Mouse (Mus musculus): ENCODE results near the gene Cdkl4. TPM values are rescaled to one million over a fixed set of nuclear protein-coding genes. Genes with fewer than 3 reads are reported as not detected.

Cdkl4 gene
- polyA plus RNA-seq, 1 experiment from 2014 or later, result 1.6 TPM

GRCm38 (mm10) chr17:80480855-80481224 lies 96.8 kb downstream of the Cdkl4 start:
- no peak for TF ChIP-seq CTCF (IDR thresholded peaks at IDR 0.05; ENCODE audit: low read depth)
- Histone ChIP-seq H3K36me3 (ENCODE audit: insufficient read depth, low read length) (no peaks in the 10 kb centered on the region), H3K9me3 (replicated peaks; ENCODE audit: low read length) (no peaks in the 10 kb centered on the region), H3K4me1 (replicated peaks; ENCODE audit: insufficient read depth, low read length) (peaks cover 16% of the 10 kb centered on the region), H3K4me3 (replicated peaks; ENCODE audit: low read depth, low read length) (peak overlapping the region; percentile 86), H3K9ac (ENCODE audit: low read depth, low read length) (peak overlapping the region; percentile 97), H3K27me3 (ENCODE audit: insufficient read depth, low read length) (no peaks in the 10 kb centered on the region), H3K27ac (peak overlapping the region; percentile 98), H3K4me2 (ENCODE audit: low read length) (peak overlapping the region; percentile 66)
- DNase-seq (ENCODE audit: low spot score) (no peak), ATAC-seq (replicated peaks; ENCODE audit: low FRiP score, low read depth) (no peak)
- WGBS, result 37% methylated on average over 7 of the region's 7 CpGs

- Histone ChIP-seq H3K4me2 (ENCODE audit: low read length) (peak within 1 kb of the TSS; percentile 66), H3K9me3 (replicated peaks; ENCODE audit: low read length) (no peaks in the 10 kb centered on the region), H3K27ac (peak within 1 kb of the TSS; percentile 98), H3K4me3 (replicated peaks; ENCODE audit: low read depth, low read length) (peak within 1 kb of the TSS; percentile 86), H3K9ac (ENCODE audit: low read depth, low read length) (peak within 1 kb of the TSS; percentile 97), H3K27me3 (ENCODE audit: insufficient read depth, low read length) (no peaks in the 10 kb centered on the region), H3K4me1 (replicated peaks; ENCODE audit: insufficient read depth, low read length) (peaks cover 16% of the 10 kb centered on the region), H3K36me3 (ENCODE audit: insufficient read depth, low read length) (no peaks in the 10 kb centered on the region)
- peak; percentile 75 for ATAC-seq (replicated peaks; ENCODE audit: low FRiP score, low read depth)
- under 1% methylated on average over 77 of the region's 90 CpGs for WGBS
- TF ChIP-seq CTCF (IDR thresholded peaks at IDR 0.05; ENCODE audit: low read depth), result no peak
- peak; percentile 96 for DNase-seq (ENCODE audit: low spot score)
Measured at GRCm38 (mm10) chr17:80480031-80480854, 97.4 kb downstream of the Cdkl4 start, which contains the start of gene Sos1. Gene Sos1 (minus strand): TSS chr17:80480453.

GRCm38 (mm10) chr17:80479295-80480030 lies 98.2 kb downstream of the Cdkl4 start:
- no peaks in the 10 kb centered on the region for H3K27me3 ChIP-seq (ENCODE audit: insufficient read depth, low read length)
- H3K4me2 ChIP-seq (ENCODE audit: low read length), result peak overlapping the region; percentile 66
- peak overlapping the region; percentile 98 for H3K27ac ChIP-seq
- H3K4me1 ChIP-seq (replicated peaks; ENCODE audit: insufficient read depth, low read length), result peaks cover 16% of the 10 kb centered on the region
- H3K9me3 ChIP-seq (replicated peaks; ENCODE audit: low read length), result no peaks in the 10 kb centered on the region
- H3K4me3 ChIP-seq (replicated peaks; ENCODE audit: low read depth, low read length), result peak overlapping the region; percentile 86
- DNase-seq (ENCODE audit: low spot score) (peak; percentile 67), ATAC-seq (replicated peaks; ENCODE audit: low FRiP score, low read depth) (peak; percentile 61)
- no peak for TF ChIP-seq CTCF (IDR thresholded peaks at IDR 0.05; ENCODE audit: low read depth)
- no peaks in the 10 kb centered on the region for H3K36me3 ChIP-seq (ENCODE audit: insufficient read depth, low read length)
- whole genome bisulfite sequencing, result under 1% methylated on average over 70 of the region's 71 CpGs
- peak overlapping the region; percentile 97 for H3K9ac ChIP-seq (ENCODE audit: low read depth, low read length)

- DNase-seq (ENCODE audit: low spot score), result no peak
- TF ChIP-seq CTCF (IDR thresholded peaks at IDR 0.05; ENCODE audit: low read depth), result no peak
Measured at GRCm38 (mm10) chr17:80477679-80478078, 99.9 kb downstream of the Cdkl4 start.

GRCm38 (mm10) chr17:80476496-80476895 lies 101.1 kb downstream of the Cdkl4 start:
- peaks cover 8% of the 10 kb centered on the region; the same call in 1 of the 2 replicates for H3K4me1 ChIP-seq (replicated peaks; ENCODE audit: insufficient read depth, low read length)
- H3K27ac ChIP-seq, result no peak overlapping the region
- no peaks in the 10 kb centered on the region for H3K27me3 ChIP-seq (ENCODE audit: insufficient read depth, low read length)
- no peak for ATAC-seq (replicated peaks; ENCODE audit: low FRiP score, low read depth)
- H3K4me3 ChIP-seq (replicated peaks; ENCODE audit: low read depth, low read length), result no peak overlapping the region
- no peak for TF ChIP-seq CTCF (IDR thresholded peaks at IDR 0.05; ENCODE audit: low read depth)
- 66% methylated on average over 4 of the region's 4 CpGs for WGBS
- no peaks in the 10 kb centered on the region for H3K9me3 ChIP-seq (replicated peaks; ENCODE audit: low read length)
- DNase-seq (ENCODE audit: low spot score), result no peak
- no peaks in the 10 kb centered on the region for H3K36me3 ChIP-seq (ENCODE audit: insufficient read depth, low read length)
- H3K9ac ChIP-seq (ENCODE audit: low read depth, low read length), result no peak overlapping the region
- H3K4me2 ChIP-seq (ENCODE audit: low read length), result no peak overlapping the region

More at GRCm38 (mm10) chr17:80477679-80478078, 99.9 kb downstream of the Cdkl4 start:
- no peak overlapping the region for H3K27ac ChIP-seq
- 58% methylated on average over 2 of the region's 2 CpGs for WGBS
- H3K4me1 ChIP-seq (replicated peaks; ENCODE audit: insufficient read depth, low read length), result peaks cover 15% of the 10 kb centered on the region
- no peaks in the 10 kb centered on the region for H3K9me3 ChIP-seq (replicated peaks; ENCODE audit: low read length)
- no peaks in the 10 kb centered on the region for H3K27me3 ChIP-seq (ENCODE audit: insufficient read depth, low read length)
- H3K36me3 ChIP-seq (ENCODE audit: insufficient read depth, low read length), result no peaks in the 10 kb centered on the region
- H3K9ac ChIP-seq (ENCODE audit: low read depth, low read length), result no peak overlapping the region
- no peak for ATAC-seq (replicated peaks; ENCODE audit: low FRiP score, low read depth)
- H3K4me3 ChIP-seq (replicated peaks; ENCODE audit: low read depth, low read length), result no peak overlapping the region
- H3K4me2 ChIP-seq (ENCODE audit: low read length), result no peak overlapping the region

Other genes with a start within 250 kb of the Cdkl4 start
- gene Gm10190, start 204.3 kb downstream of the Cdkl4 start, polyA plus RNA-seq (2015; fragmentation: Nextera tagmentation; extraction: Ambion mirVana), result 2.6 and 2.8 TPM in 2 replicates
- 4.3 and 4.8 TPM in 2 replicates for gene Sos1, start 97.4 kb downstream of the Cdkl4 start, polyA plus RNA-seq (2015; fragmentation: Nextera tagmentation; extraction: Ambion mirVana)
- gene Map4k3, start 150.7 kb upstream of the Cdkl4 start, polyA plus RNA-seq (2015; fragmentation: Nextera tagmentation; extraction: Ambion mirVana), result 27.5 and 29.9 TPM in 2 replicates

All from kidney, postnatal 0 days (tissue).